Mouse (Mus musculus) G1E (cell line): ENCODE results near the gene Ttc3.

Experiments
- CTCF ChIP-seq: IDR thresholded peaks from 2 replicates; pipeline ENCODE4 v1.5.1; 2012; ENCODE audit warnings: low read depth, low read length, inconsistent platforms, mixed read lengths
- GATA1 ChIP-seq: IDR thresholded peaks from 2 replicates; pipeline ENCODE4 v1.6.1; 2012; ENCODE audit warnings: borderline replicate concordance, low read length, inconsistent platforms, mixed read lengths
- POLR2AphosphoS5 ChIP-seq: IDR thresholded peaks from 2 replicates; pipeline ENCODE4 v1.6.1; 2012; ENCODE audit warnings: low read depth, low read length, inconsistent platforms; ENCODE audit not compliant: insufficient replicate concordance
- TAL1 ChIP-seq: conservative IDR thresholded peaks from 2 replicates; pipeline ENCODE4 v1.6.1; 2012; ENCODE audit warnings: low read depth, low read length, inconsistent platforms, mixed read lengths

- TF ChIP-seq GATA1, result no peak
- TF ChIP-seq CTCF, result no peak
- TF ChIP-seq POLR2AphosphoS5, result no peak
- TF ChIP-seq TAL1, result no peak
These were observed 16.0 kb upstream of the Ttc3 start for GRCm38 (mm10) chr16:94354450-94354849.
